Mouse (Mus musculus) heart, adult 18-20 months (tissue): ENCODE measurements around the gene Zswim7. TPM values are rescaled to one million over a fixed set of nuclear protein-coding genes. Genes with fewer than 3 reads are reported as not detected.
"Not testable (repeated sequence)": the region's sequence is repeated elsewhere in the genome, so short reads cannot be mapped to it uniquely, and the experiment has no call there.

Experiments
- DNase-seq, 2 experiments: peaks; one replicate each; pipeline ENCODE4 v3.0.0; 2021 to 2022; ENCODE audit warnings: mixed read lengths in 1 of 2
- long read RNA-seq, 2 experiments: library from polyadenylated mRNA; stranded (forward); transcript quantifications; one replicate each; pipeline ENCODE4 v2.0.0; 2021
- total RNA-seq, 2 experiments: library from RNA; stranded (reverse); gene quantifications; 2 replicates each; pipeline ENCODE4 v1.2.3; 2021

Zswim7 gene
- total RNA-seq, result 10 to 100 TPM; 19.6 to 20.0 TPM
- long read RNA-seq, experiment 1, transcript Zswim7-201 (5 exons, 732 nt), result major isoform, 16 of 22 reads
- long read RNA-seq, experiment 1, partial matches to known transcripts, result 0 of 22 reads
- long read RNA-seq, experiment 1, other reads (novel, unspliced or antisense), result 6 of 22 reads
- long read RNA-seq, experiment 2, transcript Zswim7-201 (5 exons, 732 nt), result major isoform, 6 of 13 reads
- long read RNA-seq, experiment 2, partial matches to known transcripts, result 3 of 13 reads
- long read RNA-seq, experiment 2, other reads (novel, unspliced or antisense), result 4 of 13 reads

DNA sequence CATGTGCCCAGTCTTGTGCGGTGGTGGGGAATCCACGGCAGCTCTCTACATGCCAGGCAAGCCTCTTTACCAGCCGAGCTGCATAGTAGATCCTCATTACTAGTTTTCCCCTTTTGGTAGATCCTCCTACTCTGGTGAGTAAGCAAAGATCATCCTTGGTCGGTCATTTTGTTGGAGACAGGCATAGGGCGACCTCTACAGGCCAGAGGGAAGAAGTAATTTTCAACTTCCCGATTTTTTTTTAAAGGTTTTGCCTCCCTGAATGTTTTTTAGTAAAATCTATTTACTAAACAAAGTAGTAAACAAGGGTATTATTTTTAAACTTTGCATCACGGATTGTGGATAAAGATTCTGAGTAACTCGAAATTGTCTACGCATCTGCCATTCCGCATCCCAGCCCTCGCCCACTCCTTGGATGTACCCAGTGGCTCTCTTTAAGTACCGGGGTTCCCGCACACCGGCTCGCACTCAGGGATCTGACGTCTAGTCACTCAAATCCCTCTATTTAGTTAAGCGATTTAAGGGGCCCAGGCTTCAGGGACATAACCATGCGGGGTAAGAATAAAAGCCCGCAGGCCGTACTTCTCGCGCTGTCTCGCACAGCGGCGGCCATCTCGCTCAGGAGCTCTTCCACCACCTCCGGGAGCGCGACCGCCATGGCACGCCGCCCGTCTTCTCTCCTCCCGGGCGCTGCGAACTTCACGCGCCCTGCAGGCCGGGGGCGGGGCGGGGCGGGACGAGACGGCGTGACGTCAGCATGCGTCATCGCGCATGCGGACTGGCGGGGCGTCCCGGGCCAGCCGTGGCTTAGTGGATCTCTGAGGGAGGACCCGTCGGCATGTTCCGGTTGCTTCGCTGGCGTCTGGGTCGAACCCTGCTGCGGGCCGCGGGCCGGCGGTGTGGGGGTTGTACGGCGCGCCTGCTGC is at the start of gene Zswim7, which contains the start of gene Ttc19:
TSS of gene Zswim7 (minus strand) at position 701 of the 926 bp plus-strand sequence.
TSS of gene Ttc19 (plus strand) at position 799 of the 926 bp plus-strand sequence.
- DNase-seq, result peak; percentile 93

DNA sequence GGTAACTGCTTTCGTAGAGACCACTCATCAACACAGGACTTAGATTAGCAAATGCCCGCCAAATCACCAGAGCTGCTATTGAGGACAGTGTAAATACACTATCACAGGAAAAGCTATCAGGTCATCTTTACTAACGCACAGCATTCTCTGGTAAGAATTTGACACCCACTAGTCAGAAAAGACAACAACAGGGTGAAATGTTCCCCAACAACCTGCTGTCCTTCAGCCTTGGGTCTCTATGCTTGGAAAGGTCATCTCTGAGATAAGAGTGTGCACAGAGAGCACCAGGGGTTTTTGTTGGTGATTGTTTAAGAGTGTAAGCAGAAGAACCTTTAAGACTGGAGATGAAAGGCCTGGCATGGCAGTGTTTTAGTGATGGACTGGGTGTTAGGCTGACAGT is 42.5 kb upstream of the Zswim7 start:
- no peak for DNase-seq

DNA sequence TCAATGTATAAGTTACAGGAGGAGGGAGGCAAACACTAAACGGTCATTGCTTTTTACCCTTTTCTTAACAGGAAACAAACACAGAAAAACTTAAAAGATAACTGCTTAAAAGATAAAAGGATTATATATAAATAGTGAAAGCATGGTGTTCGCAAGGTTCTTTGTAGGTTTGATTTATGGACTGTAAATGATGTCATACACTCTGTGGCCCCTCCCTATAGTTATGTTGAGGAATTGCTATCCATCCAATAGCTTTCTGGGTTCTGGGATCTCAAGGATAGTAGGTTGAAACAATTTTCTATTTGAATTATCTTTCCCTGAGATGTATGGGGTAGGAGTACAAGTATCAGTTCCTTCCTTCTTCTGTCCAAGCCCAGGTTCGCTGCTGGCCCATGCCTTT is 38.9 kb upstream of the Zswim7 start:
- no peak for DNase-seq

DNA sequence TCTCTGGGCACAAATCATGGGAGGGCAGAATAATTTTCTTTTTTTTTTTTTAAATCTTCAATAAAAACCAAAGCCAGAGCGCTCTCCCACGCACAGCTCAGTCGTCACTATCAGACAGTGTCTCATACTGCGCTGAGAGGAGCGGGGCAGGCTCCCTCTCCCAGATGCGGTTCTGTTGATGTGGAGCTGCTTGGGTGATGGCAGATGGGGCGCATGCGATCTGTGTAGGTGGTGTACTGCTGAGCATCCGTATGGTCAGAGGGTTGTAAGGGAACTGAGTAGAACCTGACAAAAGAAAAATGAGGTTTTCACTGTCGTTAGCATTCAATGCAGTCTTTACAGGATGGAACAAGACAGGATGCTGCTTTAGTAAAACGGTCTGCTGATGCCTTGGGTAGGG is 36.6 kb upstream of the Zswim7 start:
- no peak for DNase-seq

DNA sequence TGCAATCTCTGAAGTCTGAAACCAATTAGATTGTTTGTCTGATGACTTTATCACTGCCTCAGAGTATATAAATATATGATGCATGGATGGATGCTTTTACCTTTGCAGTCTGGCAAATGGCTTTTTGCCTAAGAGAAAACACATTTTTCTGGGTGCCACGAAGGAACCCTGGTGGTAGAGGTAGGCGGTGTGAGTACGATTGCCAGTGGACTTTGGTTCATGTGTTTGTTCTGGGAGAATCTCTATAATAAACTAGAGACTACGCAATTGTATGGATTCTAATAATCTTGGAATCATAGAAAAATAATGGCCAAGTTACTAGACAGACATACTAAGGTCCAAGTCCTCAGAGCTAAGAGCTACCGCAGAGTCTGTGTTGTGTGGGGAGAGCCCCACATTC is 33.8 kb upstream of the Zswim7 start:
- DNase-seq, result no peak

DNA sequence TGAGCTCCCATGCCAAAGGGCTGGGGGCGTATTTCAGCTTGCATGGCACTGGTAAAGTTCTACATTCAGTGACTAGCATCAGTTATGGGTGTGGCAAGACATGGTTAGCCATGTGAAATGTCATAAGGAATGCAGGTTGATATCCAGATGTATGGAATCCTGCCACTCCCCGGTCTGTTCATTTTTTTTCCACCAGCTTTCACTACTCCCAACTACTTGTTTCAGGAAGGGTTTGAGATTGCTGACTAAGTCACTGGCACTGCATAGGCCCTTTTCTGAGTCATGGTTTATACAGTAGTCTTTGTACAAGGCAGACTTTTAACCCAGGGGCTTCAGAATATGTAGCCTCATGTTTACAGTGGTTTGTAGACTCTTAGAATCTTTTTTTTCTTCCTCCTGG is 28.1 kb upstream of the Zswim7 start:
- DNase-seq, result no peak

DNA sequence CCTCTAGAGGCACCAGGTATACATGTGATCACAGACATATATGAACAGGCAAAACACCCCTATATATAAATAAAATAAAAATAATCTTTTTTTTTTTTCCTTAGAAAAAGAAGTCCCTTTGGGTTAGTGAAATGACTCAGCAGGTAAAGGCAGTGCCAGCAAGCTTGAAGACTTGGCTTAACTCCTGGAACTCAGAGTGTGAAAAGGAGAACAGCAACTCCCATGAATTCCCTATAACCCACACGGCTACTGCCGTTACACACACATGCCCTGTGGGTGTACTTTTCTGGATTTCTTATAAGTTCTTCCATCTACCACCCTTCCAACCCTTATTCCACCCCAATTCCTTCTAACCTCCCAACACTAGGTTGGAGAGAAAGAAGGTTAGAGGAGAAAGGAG is 24.7 kb upstream of the Zswim7 start:
- DNase-seq, result peak; percentile 23 to 28

DNA sequence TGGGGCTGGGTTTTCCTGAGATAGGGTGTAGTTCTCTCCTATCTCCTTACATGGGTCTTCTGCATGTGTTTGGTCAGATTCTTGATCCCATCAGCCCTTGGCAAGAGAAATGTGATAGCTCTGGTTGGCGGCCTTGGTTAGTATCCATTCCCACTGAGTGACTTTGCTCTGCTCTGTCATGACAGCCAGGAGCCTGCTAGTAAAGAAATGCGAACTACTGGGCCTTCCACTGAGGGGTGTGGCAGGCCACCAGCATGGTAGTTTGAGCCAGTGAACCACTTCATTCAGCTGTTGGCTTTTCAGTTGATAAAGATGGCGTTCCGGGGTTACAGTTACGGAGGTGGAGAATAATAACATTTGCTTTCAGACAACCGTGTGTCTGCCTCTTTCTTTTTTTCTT is 17.7 kb upstream of the Zswim7 start:
- DNase-seq, result no peak

DNA sequence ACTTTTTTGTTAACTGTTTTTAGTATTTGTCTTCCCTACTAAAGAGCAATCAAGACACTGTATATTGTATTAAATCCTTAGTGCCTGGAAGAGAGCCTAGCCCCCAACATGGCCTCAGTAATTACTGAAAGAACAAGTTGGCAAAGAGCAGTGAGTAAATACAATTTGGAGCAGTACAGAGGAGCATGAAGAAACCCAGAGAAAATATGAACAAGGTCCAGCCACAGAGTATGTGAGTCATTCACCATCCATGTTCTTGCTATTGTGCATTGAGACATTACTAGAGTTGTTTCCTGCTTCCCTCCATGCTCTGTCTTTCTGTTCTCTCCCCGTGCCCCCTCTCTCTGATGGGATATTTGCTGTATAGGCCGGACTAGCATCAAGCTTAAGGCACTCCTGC is 12.9 kb upstream of the Zswim7 start:
- DNase-seq, result no peak

DNA sequence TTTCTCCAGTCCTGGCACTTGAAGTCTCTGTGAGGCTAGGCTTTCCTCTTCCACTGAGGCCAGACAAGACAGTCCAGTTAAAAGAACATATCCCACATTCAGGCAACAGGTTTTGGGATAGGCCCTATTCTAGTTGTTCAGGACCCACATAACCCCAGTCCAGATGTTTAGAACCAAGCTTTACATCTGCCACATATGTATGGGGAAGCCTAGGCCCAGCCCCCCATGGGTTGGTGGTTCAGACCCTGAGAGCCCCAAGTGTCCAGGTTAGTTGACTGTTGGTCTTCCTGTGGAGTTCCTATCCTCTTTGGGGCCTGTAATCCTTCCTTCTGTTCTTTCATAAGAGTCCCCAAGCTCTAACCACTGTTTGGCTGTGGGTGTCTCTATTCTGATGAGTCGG is 6.5 kb upstream of the Zswim7 start:
- DNase-seq, result no peak

DNA sequence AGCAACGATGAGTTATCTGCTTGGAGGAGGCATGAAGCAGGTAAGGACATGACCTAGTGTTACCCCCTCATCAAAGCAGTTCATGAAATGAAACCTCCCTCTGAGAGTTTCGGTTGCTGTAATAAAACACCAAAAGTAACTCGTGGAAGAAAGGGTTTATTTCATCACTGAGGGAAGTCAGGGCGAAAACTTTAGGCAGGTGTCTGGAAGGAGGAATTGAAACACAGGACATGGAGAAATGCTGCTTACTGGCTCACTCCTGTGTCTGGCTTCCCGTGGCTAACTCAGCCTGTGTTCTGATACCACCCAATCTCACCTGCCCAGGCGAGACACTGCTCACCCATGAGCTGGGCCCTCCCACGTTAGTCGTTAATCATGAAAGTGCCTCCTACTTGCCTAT is 3.8 kb upstream of the Zswim7 start:
- DNase-seq, result no peak

DNA sequence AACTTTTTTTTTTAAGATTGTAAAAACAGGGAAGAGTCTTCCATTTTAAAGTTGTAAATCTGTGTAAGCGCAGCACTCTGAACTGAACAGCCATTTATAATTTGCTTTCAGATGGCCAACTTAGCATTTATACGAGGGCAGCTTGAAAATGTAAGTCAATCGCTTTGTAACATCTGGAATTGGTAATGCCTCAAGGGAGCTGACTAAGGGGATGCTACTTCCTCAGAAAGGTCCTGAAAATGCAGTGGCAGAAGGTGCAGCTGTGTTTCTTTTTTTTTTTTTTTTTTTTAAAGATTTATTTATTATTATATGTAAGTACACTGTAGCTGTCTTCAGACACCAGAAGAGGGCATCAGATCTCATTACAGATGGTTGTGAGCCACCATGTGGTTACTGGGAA is 2.8 kb upstream of the Zswim7 start:
- not testable (repeated sequence) for DNase-seq

DNA sequence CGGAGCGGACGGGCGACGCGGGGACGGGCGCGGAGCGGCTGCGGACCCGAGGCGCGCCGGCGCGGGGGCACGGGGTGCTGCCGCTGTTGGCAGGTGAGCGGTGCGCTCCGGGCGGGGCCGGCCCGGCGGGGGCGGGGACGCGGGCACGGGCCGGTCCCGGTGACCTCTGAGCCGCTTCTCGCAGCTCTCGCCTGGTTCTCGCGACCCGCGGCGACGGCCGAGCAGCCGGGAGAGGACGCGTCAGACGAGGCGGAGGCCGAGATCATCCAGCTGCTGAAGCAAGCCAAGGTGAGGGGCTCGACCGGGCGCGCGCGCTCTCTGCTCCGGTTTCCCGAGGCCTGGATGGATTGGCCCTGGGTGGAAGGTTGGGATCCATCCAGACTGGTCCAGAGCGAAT is 424 bp upstream of the Zswim7 start:
- DNase-seq, result no peak

DNA sequence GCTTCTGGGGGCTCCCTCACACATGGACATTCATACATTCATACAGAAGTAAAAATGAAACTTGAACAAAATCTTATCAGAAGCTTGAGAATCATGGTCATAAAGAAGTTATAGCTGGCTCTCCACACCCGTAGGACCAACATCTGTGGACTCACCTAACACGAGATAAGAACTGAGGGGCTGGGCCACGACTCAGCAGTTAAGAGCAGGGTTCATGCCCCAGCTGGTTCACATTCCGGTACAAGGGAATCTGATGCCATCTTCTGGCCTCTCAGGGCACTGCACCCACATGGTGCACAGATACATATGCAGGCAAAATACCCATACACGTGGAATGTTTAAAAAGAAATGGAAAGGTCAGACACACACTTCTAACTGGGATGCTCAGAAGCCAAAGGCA is 3.1 kb downstream of the Zswim7 start:
- peak; percentile 35 to 72 for DNase-seq

DNA sequence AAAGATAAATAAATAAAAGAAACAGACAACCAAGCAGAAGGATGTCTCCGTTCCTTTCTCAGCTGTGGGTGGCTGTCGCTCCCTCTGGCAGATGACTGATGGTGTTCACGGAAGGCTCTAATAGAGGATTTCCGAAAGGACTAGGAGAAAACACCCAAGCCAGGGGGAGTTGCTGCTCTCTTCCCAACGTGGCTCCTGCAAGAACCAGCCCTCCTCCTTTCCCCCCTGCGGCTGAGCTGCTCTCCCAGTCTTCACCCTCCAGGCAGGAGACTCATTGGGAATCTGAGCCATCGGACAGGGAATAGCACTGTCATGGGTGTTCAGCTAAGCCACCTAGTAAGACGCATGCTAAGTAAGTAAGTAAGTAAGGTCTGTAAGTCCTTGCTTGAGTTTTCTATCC is 4.1 kb downstream of the Zswim7 start:
- no peak for DNase-seq

DNA sequence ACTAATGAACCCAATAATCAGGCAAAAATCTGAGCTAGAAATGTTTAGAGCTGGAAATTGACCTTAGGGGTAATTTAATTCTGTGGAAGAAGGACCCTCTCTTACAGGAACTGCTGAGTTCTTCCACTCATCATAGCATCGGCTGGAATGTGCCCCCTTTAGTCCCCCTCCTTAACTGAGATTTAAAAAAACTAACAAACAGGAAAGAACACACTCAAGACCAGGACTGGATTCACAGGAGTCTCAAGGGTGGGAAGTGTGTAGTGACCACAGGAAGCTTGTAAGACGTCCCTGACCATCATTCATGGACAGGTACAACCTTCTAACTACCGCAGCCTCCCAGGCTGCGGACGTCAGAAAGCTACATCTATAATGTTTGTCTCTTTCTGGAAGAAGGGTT is 10.3 kb downstream of the Zswim7 start:
- no peak for DNase-seq

DNA sequence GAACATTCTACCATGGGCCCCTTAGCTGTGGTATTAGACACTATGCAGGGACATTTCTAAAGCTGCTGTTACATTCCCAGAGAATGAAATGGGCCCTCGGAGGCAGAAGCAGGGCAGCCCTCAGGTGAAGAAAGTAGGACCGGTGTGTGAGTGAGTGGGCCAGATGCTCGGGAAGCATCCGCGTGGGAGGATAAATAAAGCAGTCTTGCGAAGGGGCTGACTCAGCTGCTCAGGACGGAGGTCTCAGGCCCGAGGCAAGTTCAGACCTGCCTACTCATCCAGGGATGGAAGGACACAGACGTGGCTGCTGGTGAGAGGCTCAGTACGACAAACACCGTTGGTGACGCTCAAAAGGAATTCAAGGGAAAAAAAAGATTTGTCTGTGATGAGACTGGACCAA is 12.1 kb downstream of the Zswim7 start:
- DNase-seq, result no peak

DNA sequence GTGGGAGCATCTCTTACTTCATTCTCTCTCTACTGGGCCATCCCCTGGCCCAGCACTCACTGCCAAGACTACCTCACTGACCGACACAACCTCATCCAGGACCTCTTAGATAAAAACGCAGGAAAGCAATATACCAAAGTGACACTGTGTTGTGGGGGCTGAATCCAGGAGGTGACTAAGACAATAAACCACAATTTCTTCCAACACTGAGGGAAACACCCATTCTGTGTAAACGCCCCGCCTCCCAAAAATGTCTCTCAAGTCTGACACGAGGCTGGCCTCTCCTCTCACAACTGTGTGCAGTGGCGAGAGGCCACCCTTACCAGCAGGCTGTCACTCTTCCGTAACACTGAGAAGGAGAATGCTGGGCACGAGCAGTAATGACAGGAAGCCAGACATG is 12.8 kb downstream of the Zswim7 start:
- no peak for DNase-seq

DNA sequence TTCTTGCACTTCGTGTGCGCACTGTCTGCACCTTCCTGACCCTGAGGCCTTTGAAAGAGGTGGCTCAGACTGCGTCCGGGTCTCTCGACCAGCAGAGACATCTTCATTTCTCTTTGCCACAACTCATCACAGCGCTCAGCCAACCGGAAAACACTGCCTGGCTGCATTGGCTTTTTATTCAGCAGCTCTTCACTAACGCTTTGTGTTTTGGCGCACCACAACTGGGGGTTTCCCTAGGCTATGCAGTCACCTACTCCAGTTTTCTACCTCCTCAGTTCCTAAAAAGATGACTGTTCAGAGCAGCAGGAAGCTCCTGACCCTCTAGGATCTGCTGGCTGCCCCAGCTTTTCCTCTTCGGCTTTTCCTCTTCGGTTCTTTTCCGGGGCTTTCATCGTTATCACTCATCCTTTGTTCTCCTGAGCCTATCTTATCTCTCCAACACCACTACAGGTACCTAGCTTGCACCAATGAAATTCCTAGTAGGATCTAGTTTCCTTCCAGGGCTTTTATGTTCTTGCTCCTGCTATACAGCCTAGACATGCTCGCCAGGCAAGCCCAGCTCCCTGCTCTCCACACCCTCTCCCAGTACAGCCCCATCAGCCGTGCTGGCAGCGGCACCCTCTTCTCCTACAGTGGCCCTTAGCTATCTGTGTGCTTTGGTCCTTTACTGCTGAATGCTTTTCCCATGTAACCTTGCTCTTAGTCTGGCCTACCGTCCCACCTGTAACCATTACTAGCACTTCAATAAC is 14.5 kb downstream of the Zswim7 start:
- DNase-seq, result no peak

DNA sequence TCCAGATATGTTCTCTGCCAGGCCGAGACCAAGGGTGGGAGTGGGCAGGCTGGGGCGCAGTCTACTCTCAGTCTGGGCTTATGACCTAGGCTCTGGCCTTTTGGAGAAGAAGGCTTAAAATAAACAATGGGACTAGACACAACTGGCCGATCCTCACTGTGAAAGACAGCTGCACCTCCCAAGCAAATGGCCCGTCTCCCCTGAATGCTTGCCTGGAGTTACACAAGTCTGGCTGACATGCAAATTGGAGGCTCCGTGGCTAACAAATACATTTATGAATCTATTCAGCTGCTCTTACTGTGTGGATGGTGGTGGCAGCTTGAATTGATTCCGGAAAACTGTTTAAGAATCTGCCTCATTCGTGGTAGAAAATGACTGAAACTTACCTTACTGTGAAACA is 15.5 kb downstream of the Zswim7 start:
- DNase-seq, result no peak

DNA sequence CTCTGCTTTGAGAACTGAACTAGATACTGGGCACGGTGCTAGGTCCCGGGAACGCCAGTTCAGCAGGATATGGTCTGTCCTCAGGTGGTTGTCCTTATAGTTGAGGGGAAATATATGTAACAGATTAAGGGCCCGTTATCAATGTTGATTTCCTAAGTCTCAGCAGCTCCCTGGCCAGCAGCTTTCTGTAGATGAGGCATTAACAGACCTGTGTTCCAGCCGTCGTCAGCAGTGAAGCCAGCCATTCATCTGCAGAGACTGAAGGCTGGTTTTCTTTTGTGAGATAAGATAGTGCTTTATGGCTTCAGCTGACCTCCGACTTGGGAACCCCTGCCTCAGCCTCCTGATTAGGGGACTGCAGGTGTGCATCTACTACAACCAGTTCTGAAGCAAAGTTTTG is 17.2 kb downstream of the Zswim7 start:
- DNase-seq, result no peak

DNA sequence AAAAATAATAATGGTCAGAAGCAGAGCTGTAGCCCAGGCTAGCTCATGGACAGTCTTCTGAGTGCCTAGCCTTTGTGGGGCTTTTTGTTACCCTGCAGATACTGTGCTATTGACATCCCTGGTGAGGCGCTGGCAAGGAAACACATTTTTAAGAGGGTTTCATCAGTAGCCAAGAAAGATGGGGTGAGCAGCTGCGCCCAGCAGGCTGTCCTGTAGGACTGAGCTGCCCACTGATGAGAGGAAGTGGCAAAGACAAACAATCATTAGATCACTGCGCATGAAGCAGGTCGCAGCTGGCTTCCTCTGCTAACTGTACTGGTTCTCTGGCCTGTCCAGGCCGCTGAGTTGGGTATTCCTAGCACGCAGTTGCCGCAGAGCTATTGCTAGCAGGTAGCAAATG is 17.6 kb downstream of the Zswim7 start:
- DNase-seq, result no peak

DNA sequence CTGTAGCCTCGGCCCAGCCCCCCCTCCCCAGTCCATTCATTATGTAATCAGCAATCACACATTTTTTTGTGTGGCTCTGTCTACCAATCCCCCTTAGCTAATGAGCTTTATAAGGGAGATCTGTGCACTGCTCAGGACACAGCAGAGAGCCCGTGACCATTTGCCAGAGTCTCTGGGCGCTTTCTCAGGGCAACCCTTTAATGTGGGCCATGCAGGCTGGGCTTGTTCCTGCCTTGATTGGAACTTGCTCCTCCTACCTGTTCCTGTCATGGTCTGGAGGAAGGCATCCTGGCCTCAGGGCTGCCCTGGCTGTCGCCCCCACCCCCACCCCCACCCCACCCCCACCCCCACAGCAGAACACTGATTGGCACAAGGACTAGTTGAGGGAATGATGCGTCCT is 22.0 kb downstream of the Zswim7 start:
- no peak for DNase-seq
